Mouse (Mus musculus) hematopoietic multipotent progenitor cell, adult 10-12 weeks (in vitro differentiated cells): ENCODE data around the gene Ldb1. TPM values are rescaled to one million over a fixed set of nuclear protein-coding genes. Genes with fewer than 3 reads are reported as not detected.

Experiments used
- polyA plus RNA-seq: library from polyadenylated mRNA; stranded (reverse); fragments of >175 nt; gene quantifications from 2 replicates; pipeline ENCODE4 v1.2.3, GENCODE M21; 2012; ENCODE audit warnings: low replicate concordance

Gene Ldb1
- 487 and 962 TPM in 2 replicates for polyA plus RNA-seq

DNA sequence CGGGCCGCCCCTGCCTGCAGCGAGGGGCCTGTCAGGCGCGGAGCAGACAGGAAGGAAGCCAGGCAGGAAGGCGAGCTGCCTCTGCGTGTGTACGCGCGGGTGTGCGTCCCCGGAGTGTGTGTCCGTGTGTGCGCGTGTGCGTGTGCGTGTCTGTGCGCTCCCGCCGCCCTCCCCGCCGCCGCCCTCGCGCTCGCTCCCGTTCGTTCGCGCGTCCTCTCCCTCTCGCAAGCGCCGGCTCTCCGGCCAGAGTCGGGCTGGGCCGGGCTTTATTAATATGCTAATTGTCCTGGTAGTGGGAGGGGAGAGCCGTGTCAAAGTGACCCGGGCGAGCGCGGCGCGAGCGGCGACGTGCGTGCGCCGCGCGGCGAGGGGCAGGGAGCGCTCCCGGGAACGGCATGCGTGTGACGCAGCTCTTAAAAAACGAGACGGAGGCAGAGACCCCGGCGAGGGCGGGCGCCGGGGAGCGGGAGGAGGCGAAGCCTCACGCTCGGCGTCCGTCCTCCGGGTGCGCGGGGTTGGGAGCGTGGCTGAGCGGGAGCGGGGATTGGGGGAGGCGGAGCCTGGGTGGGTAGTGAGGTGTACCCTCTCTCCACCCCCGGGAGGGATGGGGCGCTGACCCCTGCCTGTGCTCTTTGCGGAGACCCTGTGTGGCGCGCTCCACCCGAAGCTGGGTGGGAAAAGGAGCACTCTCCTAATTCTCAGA is at the start of gene Ldb1:
Ldb1 (minus strand) TSS at position 222 of the 703 bp plus-strand sequence.

DNA sequence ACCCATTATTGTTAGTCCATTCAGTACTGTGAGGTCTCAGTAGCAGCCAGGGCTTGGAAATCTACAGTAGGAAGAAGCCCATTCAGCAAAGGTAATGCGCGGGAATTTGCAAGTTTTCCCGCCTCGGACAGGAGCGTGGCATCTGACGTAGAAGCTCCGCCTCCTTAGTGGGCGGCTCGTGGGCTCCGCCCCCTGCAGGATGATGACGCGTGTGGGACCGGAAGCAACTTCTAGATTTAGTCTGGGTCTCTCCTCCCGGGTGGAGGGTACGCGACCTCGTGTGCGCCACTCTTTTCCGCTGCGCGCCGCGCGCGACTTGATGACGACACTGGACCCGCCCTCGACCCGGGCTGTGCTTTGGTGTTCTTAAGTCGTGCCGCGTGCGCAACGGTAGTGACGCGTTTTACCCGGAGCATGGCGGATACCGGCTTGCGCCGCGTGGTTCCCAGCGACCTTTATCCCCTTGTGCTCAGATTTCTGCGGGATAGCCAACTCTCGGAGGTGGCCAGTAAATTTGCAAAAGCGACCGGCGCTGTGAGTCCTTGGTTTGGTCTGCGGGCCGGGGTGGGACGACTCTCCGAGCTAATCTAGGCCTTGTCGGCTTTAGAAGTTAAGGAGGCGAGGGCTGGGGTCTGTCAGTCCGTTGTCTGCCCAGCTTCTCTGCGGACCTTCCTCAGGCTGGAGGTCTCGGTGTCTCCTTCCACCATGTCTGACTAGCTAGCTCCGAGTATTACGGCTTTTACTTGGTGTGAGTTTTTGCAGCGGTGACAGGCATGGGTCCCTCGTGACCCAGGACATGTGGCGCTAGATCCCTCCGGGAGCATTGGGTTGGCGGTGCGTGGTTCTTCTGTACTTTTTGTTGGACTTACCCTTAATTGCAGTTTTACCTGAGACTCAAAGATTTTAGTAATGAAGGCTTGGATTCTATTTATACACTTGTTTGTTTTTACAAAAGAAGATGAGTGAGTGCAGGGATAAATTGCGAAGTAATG is 30.9 kb upstream of the Ldb1 start, which contains the start of gene Nolc1:
Nolc1 (plus strand) TSS at position 248 of the 992 bp plus-strand sequence.

DNA sequence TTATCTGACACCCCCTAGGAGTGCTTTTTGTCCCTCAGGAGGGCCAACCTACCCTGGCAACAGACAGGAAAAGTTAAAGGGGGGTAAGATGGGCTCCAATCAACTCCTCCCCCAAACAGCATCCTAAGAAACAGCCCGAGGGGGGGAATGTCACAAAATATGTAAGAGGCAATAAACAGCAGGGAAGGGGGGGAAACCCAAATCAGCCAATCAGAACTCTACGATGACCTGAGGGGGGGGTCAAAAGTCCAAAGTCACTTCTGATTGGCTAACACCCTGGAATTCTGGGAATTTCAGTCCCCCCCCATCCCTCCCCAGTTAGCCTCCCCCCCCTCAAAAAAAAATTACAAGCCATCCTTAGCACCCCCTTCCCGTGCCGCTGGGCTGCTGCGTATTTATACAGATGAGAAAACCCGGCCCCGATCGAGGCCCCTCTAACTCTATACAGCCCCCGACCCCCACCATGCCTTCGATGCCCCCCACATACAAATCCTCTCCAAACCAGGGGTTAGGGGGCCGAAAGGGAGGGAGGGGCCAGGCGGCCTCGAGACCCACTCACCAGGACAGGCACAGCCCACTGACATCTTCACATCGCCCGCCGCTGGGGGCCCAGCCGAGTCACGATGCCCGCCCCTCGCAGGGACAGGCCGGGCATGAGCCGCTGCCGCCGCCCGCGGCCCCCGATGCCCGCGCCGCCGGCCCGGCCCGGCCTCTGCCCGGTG is 582 bp downstream of the Ldb1 start, which contains the start of gene Pprc1:
Pprc1 (plus strand) TSS at position 616 of the 722 bp plus-strand sequence.

DNA sequence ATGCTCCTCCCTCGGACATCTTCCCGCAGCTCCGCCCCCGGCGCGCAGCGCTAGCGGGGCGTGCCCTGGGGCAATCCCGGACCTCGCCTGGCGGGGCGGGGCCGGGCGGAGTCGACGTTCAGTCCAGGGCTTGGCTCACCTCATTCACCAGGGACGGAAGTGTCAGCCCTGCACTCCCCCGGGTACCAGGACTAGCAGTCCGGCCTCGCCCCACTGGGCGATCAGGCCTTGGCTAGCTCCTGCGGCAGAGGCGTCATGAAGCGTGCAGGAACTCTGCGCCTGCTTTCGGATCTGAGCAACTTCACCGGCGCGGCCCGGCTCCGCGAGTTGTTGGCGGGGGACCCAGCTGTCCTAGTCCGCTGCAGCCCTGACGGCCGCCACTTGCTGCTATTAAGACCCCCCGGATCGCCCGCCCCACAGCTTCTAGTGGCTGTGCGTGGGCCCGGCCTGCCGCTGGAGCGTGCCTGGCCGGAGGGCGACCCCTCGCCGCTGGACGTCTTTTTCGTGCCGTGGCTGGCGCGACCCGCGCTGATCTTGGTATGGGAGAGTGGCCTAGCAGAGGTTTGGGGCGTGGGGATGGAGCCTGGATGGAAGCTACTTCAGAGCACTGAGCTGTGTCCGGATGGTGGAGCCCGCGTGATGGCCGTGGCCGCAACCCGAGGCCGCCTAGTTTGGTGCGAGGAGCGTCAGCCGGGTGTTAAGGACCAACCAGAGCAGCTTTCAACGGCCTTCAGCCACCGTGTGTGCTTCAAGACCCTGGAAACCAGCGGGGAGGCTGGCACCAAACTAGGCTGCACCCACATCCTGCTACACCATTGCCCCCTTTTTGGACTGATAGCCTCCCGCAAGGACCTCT is 41.4 kb downstream of the Ldb1 start, which contains the start of gene Hps6:
Hps6 (plus strand) TSS at position 138 of the 856 bp plus-strand sequence.

DNA sequence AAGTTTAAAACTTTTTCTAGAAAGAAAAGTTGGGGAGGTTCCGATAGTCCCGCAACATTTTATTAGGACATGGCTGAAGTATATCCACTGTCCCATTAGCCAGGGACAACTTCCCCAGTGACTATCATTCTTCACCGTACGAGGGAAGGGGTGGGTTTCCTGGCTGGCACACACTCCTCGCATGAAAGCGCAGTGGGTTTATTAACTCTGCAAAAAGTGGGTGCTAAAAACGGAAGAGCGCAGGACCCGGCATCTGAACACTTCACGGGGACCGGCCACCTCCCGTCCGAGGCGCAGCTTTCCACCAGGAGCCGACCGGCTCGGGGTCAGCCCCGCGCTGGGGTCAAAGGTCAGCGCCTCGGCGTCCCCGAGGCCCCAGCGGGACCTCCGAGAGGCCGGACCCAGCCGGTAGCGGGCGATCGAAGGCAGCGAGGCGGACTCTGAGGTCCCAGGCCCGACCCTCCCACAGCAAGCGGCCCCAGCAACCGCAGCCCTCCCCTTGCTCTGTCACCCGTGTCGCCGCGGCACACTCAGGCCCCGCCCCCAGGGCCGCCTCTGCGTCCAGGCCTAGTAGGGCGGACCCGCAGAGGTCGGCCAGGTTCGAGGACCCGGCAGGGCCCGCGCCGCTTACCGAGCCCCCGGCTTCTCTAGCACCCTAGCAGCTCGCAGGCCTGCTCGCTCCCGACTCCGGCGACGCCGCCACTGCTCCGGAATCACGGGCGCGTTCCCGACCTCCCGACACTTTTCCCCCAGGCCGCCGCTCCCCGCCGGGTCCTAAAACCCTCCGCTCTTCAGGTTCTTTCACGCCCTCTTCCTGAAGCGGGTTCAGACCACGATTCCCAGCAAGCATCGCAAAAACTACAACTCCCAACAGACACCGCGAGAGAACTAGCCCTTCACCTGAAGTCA is 47.0 kb downstream of the Ldb1 start, which contains the start of gene Armh3:
Armh3 (minus strand) TSS at position 704 of the 909 bp plus-strand sequence.

Other genes with a start within 250 kb of the Ldb1 start
- 0.56 and 0.98 TPM in 2 replicates for gene Kcnip2, start 229.2 kb downstream of the Ldb1 start, polyA plus RNA-seq
- gene Armh3, start 46.7 kb downstream of the Ldb1 start, polyA plus RNA-seq, result 2.3 and 3.8 TPM in 2 replicates
- gene Hps6, start 41.7 kb downstream of the Ldb1 start, polyA plus RNA-seq, result 19.5 and 24.6 TPM in 2 replicates
- gene Pprc1, start 328 bp downstream of the Ldb1 start, polyA plus RNA-seq, result 16.1 and 33.2 TPM in 2 replicates
- 15.6 and 32.4 TPM in 2 replicates for gene Nolc1, start 30.6 kb upstream of the Ldb1 start, polyA plus RNA-seq
- gene Elovl3, start 86.7 kb upstream of the Ldb1 start, polyA plus RNA-seq, result not detected in 2 replicates
- gene Pitx3, start 103.1 kb upstream of the Ldb1 start, polyA plus RNA-seq, result not detected in 2 replicates
- 419 and 633 TPM in 2 replicates for gene Gbf1, start 107.3 kb upstream of the Ldb1 start, polyA plus RNA-seq